Mouse (Mus musculus) left cerebral cortex, adult 8-10 months (tissue): ENCODE results near the gene Mex3b. TPM values are rescaled to one million over a fixed set of nuclear protein-coding genes. Genes with fewer than 3 reads are reported as not detected.
A peak's percentile ranks its signal among the peaks of the same experiment; 100 is the strongest.

Experiments used
- DNase-seq, 2 experiments: peaks; one replicate each; pipeline ENCODE4 v3.0.0; 2022; ENCODE audit warnings: low spot score in 2 of 2
- total RNA-seq, 4 experiments: library from RNA; stranded (reverse); gene quantifications; 2 replicates each; pipeline ENCODE4 v1.2.4; 2022

The Mex3b gene
- total RNA-seq, 4 experiments from 2014 or later, result 15.8 to 19.3 (median 17.1) TPM

GRCm38 (mm10) chr7:82866486-82867270 lies 455 bp upstream of the Mex3b start:
- peak; percentile 92 to 95 for DNase-seq

GRCm38 (mm10) chr7:82868309-82869230 lies 1.4 kb downstream of the Mex3b start:
- peak; percentile 43 for DNase-seq

GRCm38 (mm10) chr7:82869231-82870147 lies 2.4 kb downstream of the Mex3b start:
- DNase-seq, result peak; percentile 45 to 51

GRCm38 (mm10) chr7:82870148-82870513 lies 3.0 kb downstream of the Mex3b start:
- no peak for DNase-seq

- no peak for DNase-seq
These were observed 9.4 kb downstream of the Mex3b start for GRCm38 (mm10) chr7:82876551-82876950.

- no peak for DNase-seq
These were observed 12.9 kb downstream of the Mex3b start for GRCm38 (mm10) chr7:82880016-82880415.

GRCm38 (mm10) chr7:82880700-82881099 lies 13.6 kb downstream of the Mex3b start:
- no peak for DNase-seq

GRCm38 (mm10) chr7:82890317-82890850 lies 23.3 kb downstream of the Mex3b start:
- DNase-seq, result no peak

GRCm38 (mm10) chr7:82890875-82891515 lies 23.9 kb downstream of the Mex3b start:
- DNase-seq, result no peak

- DNase-seq, result no peak
These were observed 27.2 kb downstream of the Mex3b start for GRCm38 (mm10) chr7:82894366-82894765.

GRCm38 (mm10) chr7:82895606-82896005 lies 28.5 kb downstream of the Mex3b start:
- DNase-seq, result no peak

- no peak for DNase-seq
These were observed 29.6 kb downstream of the Mex3b start for GRCm38 (mm10) chr7:82896750-82897149.

- no peak for DNase-seq
These were observed 32.5 kb downstream of the Mex3b start for GRCm38 (mm10) chr7:82899459-82900297.

- no peak for DNase-seq
These were observed 35.9 kb downstream of the Mex3b start for GRCm38 (mm10) chr7:82903006-82903405.

- DNase-seq, result no peak
These were observed 38.4 kb downstream of the Mex3b start for GRCm38 (mm10) chr7:82905527-82905926.

GRCm38 (mm10) chr7:82907081-82907480 lies 39.9 kb downstream of the Mex3b start:
- no peak for DNase-seq

- no peak for DNase-seq
These were observed 43.6 kb downstream of the Mex3b start for GRCm38 (mm10) chr7:82910536-82911384.

GRCm38 (mm10) chr7:82911501-82911900 lies 44.4 kb downstream of the Mex3b start:
- DNase-seq, result no peak

- DNase-seq, result no peak
These were observed 47.2 kb downstream of the Mex3b start for GRCm38 (mm10) chr7:82914297-82914696.
